Mouse (Mus musculus) large intestine, adult 2 months (tissue): ENCODE results near the gene Hmg20b. TPM values are rescaled to one million over a fixed set of nuclear protein-coding genes. Genes with fewer than 3 reads are reported as not detected.

ENCODE experiments used
- DNase-seq: peaks from one replicate; pipeline ENCODE4 v3.0.0-alpha.2; 2012; ENCODE audit warnings: low read depth, low spot score
- WGBS: fragments of 180-500 bp; shearing (Covaris S2); methylation state at CpG from one replicate; pipeline ENCODE4 v1.1.7; 2018; 5-methylcytosine and 5-hydroxymethylcytosine counted together
- polyA plus RNA-seq: library from polyadenylated mRNA; depleted of rRNA; stranded (reverse); fragments of >200 nt; gene quantifications from 2 replicates; pipeline ENCODE4 v1.2.3, GENCODE M21; 2012

Gene Hmg20b
- polyA plus RNA-seq, 1 experiment: 83.6 TPM

- 59% methylated on average over 16 of the region's 16 CpGs for WGBS
- DNase-seq: no peak
Observed at GRCm38 (mm10) chr10:81316338-81317060, 33.8 kb downstream of the Hmg20b start.

DNA sequence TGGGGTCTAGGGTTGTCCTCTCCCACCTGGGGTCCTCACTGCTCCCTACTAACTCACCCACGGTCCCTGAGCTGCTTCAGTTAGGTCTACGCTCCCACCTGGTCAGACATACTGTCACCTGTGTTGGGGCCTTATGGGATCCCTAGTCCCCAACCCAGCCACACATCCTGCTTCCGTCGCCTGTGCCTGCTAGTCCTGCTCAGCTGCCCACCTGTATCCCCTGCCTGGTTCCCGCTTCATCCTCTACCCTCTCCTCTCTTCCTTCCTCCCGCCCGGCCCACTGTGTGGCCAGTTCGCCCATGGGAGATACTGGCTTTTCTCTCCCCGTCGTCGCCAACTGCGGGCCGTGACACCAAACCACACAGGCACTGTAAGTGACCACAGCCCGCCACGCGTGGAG lies 34.7 kb downstream of the Hmg20b start:
- DNase-seq: no peak
- WGBS: 94% methylated on average over 16 of the region's 16 CpGs

- WGBS: 68% methylated on average over 7 of the region's 7 CpGs
Observed at GRCm38 (mm10) chr10:81314201-81314600, 36.1 kb downstream of the Hmg20b start.

DNA sequence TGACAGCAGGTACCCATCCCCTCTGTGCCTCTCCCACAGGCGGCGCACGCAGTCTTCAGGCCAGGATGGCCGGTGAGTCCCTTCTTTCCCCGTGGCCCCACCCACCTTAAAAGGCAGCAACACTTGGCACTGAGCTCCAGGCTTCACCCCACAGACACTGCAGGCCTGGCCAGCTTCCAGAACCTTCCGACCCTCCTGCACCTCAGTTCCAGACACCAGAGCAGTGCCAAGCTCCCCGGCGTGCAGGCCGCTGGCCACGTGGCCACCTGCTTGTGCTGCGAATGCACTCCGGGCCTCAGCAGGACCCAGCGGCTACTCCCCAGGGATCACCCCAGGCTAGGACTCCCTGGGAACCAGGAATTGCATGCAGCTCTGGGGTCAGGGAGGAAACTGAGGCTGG lies 36.7 kb downstream of the Hmg20b start:
- no peak for DNase-seq
- WGBS: 89% methylated on average over 13 of the region's 13 CpGs

More at GRCm38 (mm10) chr10:81314201-81314600, 36.1 kb downstream of the Hmg20b start:
- no peak for DNase-seq

- DNase-seq: no peak
- 82% methylated on average over 5 of the region's 5 CpGs for WGBS
Observed at GRCm38 (mm10) chr10:81309571-81309970, 40.7 kb downstream of the Hmg20b start.

DNA sequence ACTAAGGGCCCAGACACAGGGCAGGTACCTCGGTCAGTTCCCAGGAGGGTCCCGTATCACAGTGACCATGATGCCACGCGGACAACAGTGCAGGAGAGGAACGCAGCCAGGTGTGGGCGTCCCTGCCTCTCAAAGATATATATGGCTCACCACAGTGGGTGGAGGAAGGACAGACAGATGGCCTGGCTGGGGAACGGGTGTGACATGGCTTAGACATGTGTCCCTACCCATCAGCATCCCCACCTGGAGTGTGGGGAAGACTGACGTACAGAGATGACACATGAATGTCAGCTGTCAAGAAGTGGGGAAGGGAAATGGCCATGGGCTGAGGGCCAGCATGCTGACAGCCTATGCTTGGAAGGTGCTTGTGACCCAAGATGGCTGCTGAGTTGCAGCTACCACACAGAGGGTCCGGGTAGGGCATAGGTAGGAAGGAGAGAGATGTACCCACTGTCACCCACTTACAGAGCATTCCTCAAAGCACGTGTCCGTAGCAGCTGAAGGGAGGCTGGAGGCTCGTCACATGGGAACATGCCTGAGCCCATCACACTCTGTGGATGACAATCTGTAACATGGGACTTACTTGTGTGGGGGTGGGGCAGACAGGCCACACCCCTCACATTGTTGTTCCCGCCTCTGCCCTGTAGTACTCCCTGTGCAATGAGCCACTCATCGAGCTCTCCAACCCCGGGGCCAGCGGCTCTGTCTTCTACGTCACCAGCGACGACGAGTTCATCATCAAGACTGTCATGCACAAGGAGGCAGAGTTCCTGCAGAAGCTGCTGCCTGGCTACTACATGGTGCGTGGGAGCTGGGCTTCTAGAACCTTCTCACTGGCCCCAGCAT lies 43.2 kb downstream of the Hmg20b start:
- no peak for DNase-seq
- 94% methylated on average over 21 of the region's 21 CpGs for WGBS

DNA sequence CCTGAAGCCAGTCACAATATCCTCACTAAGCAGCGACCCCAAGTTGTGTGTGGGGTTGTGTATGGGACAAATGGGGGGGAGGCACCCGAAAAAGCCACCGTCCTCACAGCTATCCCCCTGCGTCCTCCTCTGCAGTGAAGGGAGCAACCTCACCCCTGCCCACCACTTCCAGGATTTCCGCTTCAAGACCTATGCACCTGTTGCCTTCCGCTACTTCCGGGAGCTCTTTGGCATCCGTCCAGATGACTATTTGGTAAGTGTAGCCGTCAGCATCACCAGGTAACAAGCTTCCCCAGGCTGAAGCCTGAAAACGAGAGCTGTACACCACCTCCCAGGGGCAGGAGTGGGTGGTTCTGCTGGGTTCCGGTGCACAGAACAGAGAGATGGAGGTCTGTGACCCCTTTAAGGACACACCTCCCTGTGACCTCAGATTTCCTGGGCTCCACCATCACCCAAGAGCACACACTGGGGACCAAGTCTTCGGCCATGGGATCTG lies 44.1 kb downstream of the Hmg20b start:
- WGBS: 81% methylated on average over 12 of the region's 12 CpGs

DNA sequence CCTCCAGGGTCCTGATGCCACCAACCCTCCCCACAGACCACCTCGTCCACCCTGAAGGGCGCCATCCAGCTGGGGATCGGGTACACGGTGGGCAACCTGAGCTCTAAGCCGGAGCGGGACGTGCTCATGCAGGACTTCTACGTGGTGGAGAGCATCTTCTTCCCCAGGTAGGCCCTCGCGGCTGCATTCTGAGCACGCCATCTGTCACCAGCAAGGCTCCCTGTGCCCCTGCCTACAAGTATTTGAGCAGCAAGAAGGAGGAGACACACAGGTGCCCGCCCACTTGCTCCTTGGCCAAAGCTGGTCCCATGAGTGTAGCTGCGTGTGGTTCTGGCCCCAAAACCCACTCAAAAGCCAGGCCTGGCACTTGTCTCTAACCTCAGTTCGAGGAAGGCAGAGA lies 44.6 kb downstream of the Hmg20b start:
- no peak for DNase-seq
- 95% methylated on average over 14 of the region's 14 CpGs for WGBS

More for the DNA sequence above, 44.1 kb downstream of the Hmg20b start:
- DNase-seq: no peak

GRCm38 (mm10) chr10:81304597-81305238 lies 45.6 kb downstream of the Hmg20b start:
- 26% methylated on average over 8 of the region's 9 CpGs for WGBS

GRCm38 (mm10) chr10:81303761-81304160 lies 46.5 kb downstream of the Hmg20b start:
- WGBS: 69% methylated on average over 7 of the region's 7 CpGs
- DNase-seq: no peak

More at GRCm38 (mm10) chr10:81304597-81305238, 45.6 kb downstream of the Hmg20b start:
- DNase-seq: no peak

- 54% methylated on average over 10 of the region's 10 CpGs for WGBS
- DNase-seq: no peak
Observed at GRCm38 (mm10) chr10:81303258-81303657, 47.0 kb downstream of the Hmg20b start.

- WGBS: 36% methylated on average over 14 of the region's 14 CpGs
- no peak for DNase-seq
Observed at GRCm38 (mm10) chr10:81302781-81303218, 47.5 kb downstream of the Hmg20b start.

- no peak for DNase-seq
- WGBS: 60% methylated on average over 4 of the region's 4 CpGs
Observed at GRCm38 (mm10) chr10:81302288-81302687, 48.0 kb downstream of the Hmg20b start.

- WGBS: 79% methylated on average over 9 of the region's 9 CpGs
- DNase-seq: no peak
Observed at GRCm38 (mm10) chr10:81301321-81301720, 49.0 kb downstream of the Hmg20b start.

DNA sequence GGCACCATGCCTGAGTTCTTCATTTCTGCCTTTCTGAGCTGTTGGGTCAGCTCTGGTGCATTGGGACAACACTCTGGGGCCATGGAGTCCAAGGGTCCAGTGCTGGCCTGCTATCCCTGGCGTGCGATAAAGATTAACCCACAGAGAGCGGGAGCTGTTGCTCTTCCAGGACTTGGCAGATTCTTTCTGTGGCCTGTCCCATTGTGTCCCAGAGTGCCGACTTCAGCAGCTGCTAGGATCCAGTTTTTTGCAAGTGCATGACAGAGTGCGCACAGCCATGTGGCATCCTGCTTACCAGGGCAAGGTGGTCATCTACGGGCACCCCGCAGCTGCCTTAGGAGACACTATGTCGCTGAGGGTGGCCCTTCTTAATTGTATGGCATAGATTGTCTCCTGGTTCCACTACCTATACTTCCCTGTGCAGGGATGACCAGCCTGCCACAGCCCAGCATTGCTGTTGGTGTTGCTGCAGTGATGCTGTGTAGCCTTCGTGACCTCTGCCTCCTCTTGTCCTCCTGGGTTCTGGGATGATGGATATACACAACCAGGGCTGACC lies 49.9 kb downstream of the Hmg20b start:
- WGBS: 79% methylated on average over 9 of the region's 9 CpGs
- no peak for DNase-seq

DNA sequence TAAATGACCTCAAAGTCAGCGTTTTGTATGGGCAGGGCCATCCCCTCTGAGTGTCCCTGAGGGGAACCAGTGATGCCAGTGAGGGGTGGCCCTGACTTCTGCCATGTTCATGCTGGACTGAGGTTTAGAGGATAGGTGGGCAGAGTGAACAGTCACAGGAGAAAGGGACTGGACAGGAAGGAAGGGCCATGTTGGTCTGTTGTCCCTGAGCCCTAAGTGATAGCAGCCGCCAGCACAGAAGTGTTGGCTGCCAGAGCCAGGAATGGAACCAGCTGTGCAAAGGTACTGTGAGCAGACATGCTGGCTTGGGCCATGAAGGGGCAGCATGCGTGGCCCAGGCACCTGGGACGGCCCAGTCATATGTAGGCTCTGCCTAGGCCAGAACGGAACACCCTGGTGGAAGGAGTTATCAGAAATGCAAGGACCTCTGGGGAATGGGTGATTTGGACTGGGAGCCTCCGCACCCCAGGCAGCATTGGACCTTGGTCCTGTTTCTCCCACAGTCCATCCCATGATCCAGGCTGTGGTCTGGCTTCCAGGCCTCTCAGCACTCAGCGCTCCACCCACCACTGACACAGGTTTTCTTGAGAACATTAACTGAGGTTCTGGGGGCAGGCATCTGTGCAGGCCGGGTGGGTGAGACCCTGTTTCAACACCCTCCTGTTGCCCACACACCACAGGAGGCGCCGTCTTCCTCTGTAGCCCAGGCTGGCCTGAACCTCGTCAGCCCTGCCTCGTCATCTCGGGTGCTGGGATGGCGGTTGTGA lies 50.5 kb downstream of the Hmg20b start:
- DNase-seq: no peak
- WGBS: 86% methylated on average over 14 of the region's 14 CpGs

DNA sequence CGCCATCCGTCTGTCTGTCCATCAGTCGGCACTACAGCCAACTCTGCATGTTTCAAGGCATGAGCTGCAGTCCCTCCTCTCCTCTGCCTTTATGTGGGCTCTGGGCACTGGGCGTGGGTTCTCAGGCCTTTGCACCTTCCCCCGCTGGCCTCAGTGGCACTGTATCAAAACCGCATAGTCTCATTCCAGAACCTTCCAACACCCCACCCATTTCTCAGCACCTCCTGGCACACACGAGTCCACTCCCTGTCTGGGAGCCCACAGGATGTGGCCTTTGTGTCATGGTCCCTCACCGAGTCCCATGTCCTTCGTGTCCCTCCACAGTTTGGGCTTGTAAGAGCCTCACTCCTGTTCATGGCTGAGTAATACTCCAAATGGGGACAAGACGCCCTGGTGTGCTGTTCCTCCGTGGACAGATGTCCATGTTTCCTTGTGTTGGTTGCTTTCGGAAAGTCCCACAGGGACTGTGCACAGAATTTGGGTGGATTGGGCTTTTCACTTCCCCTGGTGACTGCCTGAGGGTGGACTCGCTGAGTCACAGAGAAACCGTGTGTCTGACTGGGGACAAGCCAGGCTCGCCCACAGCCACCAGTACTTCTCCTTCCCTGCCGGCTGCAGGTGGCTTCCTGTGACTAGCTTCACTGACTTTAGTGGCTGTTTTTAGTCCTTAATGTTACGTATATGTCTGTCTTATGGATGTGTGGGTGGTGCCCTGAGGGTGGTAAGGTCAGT lies 51.7 kb downstream of the Hmg20b start:
- WGBS: 80% methylated on average over 17 of the region's 17 CpGs
- DNase-seq: no peak

DNA sequence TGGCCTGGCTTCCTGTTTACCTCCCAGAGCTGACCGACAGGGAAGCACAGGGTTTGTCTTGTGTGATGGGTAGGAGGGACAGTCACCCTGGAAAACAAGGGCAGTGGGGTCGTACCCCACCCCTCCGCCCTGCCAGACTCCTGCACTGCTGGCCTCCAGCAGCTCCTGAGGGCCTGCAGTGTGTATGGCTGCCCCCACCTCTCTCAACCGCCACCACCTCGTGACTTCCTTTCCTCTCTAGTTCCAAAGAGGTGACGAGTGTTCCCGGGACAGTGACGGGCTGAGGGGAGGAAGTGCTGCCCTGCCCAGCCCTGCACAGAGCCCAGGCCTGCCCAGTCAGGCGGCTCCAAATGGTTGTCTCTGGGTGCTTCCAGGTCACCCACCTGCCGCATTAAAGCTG lies 52.4 kb downstream of the Hmg20b start:
- 47% methylated on average over 10 of the region's 10 CpGs for WGBS
- DNase-seq: no peak
